Mouse (Mus musculus) E14TG2a.4 (cell line): ENCODE data around the gene Ddx23.

ENCODE experiments used
- H3K27me3 ChIP-seq: 2 replicates; pipeline ENCODE4 v1.6.1; 2014; ENCODE audit warnings: low read length, control low read depth; ENCODE audit not compliant: insufficient read depth
- H3K36me3 ChIP-seq: 2 replicates; pipeline ENCODE4 v1.6.1; 2014; ENCODE audit warnings: low read length, control low read depth; ENCODE audit not compliant: insufficient read depth
- H3K4me1 ChIP-seq: replicated peaks from 2 replicates; pipeline ENCODE4 v1.6.1; 2014; ENCODE audit warnings: low read depth, low read length, control low read depth
- H3K4me3 ChIP-seq: replicated peaks from 2 replicates; pipeline ENCODE4 v1.5.1; 2014; ENCODE audit warnings: mild to moderate bottlenecking, low read length
- H3K9me3 ChIP-seq: 2 replicates; pipeline ENCODE4 v1.6.1; 2014; ENCODE audit warnings: low read length, control low read depth
- CTCF ChIP-seq: conservative IDR thresholded peaks from 2 replicates; pipeline ENCODE4 v1.5.1; 2014; ENCODE audit warnings: low read length
- NANOG ChIP-seq: IDR thresholded peaks from 2 replicates; pipeline ENCODE4 v1.6.1; 2014; ENCODE audit warnings: borderline replicate concordance, low read length, mixed read lengths
- POU5F1 ChIP-seq: IDR thresholded peaks from 2 replicates; pipeline ENCODE4 v1.6.1; 2014; ENCODE audit warnings: low read length, borderline replicate concordance

Ddx23 gene

GRCm38 (mm10) chr15:98602921-98603458 lies 59.7 kb downstream of the Ddx23 start:
- no peaks in the 10 kb centered on the region for H3K9me3 ChIP-seq

GRCm38 (mm10) chr15:98602191-98602881 lies 60.4 kb downstream of the Ddx23 start:
- peaks cover 68% of the 10 kb centered on the region for H3K4me1 ChIP-seq
- TF ChIP-seq POU5F1 (no peak), NANOG (no peak), CTCF (no peak)
- no peaks in the 10 kb centered on the region for H3K36me3 ChIP-seq
- H3K4me3 ChIP-seq, result peak overlapping the region; percentile 23; the same call in 1 of the 2 replicates
- no peaks in the 10 kb centered on the region for H3K9me3 ChIP-seq
- peaks cover 92% of the 10 kb centered on the region for H3K27me3 ChIP-seq

More at GRCm38 (mm10) chr15:98602921-98603458, 59.7 kb downstream of the Ddx23 start:
- H3K27me3 ChIP-seq, result peaks cover 92% of the 10 kb centered on the region
- H3K4me1 ChIP-seq, result peaks cover 62% of the 10 kb centered on the region
- H3K4me3 ChIP-seq, result peak overlapping the region; percentile 73; the same call in 1 of the 2 replicates
- no peaks in the 10 kb centered on the region for H3K36me3 ChIP-seq
- TF ChIP-seq CTCF (no peak), POU5F1 (no peak), NANOG (no peak)

DNA sequence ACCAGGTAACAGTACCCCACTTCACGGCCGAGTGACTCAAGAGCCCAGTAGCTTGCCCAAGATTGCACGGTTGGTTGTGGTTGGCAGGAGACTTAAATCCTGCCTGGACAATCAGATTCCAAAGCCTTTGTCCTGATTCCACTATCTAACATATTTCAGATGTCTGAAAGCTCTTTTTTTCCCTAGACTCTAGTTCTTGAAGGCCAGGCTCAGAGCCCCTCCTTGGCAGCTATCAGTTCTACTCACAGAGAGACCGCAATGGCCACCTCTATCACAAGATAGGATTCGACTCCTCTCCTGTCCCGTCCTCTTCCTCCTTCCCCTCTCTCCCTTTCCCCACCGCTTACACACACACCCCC lies 60.9 kb downstream of the Ddx23 start:
- no peak overlapping the region for H3K4me3 ChIP-seq
- no peaks in the 10 kb centered on the region for H3K36me3 ChIP-seq
- H3K9me3 ChIP-seq, result no peaks in the 10 kb centered on the region
- TF ChIP-seq CTCF (no peak), POU5F1 (no peak), NANOG (no peak)
- H3K4me1 ChIP-seq, result peaks cover 73% of the 10 kb centered on the region
- peaks cover 92% of the 10 kb centered on the region for H3K27me3 ChIP-seq

DNA sequence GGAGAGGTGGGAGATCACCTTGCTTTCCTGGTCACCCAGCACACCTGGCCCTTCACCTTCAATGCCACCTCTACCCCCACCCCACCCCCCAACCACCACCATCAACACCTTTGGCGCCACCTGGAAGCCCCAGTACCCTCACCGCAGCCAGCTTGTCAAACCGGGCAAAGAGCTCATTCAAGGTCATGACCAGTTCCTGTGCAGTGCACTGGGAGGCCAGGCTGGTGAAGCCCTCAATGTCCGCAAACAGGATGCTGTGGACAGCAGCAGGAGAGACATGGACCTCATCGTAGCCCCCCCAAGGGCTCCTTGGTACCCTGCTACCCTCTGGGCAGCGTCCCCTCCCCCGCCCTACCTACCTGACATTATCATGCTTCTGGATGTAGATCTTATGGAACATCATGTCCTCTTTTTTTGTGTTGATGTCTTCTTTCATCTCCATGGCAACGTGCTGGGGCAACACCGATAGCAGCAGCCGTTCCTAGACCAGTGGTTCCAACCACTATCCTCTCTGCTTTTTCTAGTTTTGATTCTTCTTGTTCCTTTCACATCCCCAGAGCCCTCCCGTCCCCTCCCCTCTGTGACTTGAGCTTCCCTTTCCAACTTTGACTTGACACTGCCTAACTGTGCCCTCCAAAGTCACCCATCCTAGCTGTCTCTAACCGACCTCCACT lies 62.5 kb downstream of the Ddx23 start:
- Histone ChIP-seq H3K4me1 (peaks cover 85% of the 10 kb centered on the region), H3K36me3 (no peaks in the 10 kb centered on the region), H3K27me3 (peaks cover 92% of the 10 kb centered on the region), H3K4me3 (no peak overlapping the region), H3K9me3 (no peaks in the 10 kb centered on the region)
- no peak for TF ChIP-seq POU5F1
- TF ChIP-seq NANOG, result no peak
- no peak for TF ChIP-seq CTCF

DNA sequence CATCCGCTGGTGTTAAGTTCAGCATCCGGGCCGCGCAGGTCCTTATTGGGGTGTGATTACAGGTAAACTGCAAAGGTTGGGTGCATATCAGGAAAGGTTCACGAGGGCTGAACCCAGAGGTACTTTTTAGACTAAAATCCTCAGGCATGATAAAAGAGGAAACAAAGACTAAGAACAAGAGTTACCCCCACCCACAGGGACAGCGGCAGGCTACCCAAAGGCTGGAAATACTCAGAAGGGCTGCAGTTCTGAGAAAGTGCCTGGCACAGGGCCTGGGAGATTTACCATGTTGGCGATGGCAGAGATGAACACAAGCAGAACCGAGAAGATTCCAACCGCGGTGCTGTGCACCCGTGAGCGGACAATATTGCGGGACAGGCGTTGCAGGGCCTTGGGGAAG lies 66.1 kb downstream of the Ddx23 start:
- peaks cover 67% of the 10 kb centered on the region for H3K4me1 ChIP-seq
- no peaks in the 10 kb centered on the region for H3K9me3 ChIP-seq
- H3K4me3 ChIP-seq, result peak overlapping the region; percentile 29; the same call in 1 of the 2 replicates
- TF ChIP-seq POU5F1 (no peak), NANOG (no peak), CTCF (no peak)
- H3K27me3 ChIP-seq, result peaks cover 89% of the 10 kb centered on the region
- no peaks in the 10 kb centered on the region for H3K36me3 ChIP-seq
